Mouse (Mus musculus): ENCODE results near the gene Gna11. TPM values are rescaled to one million over a fixed set of nuclear protein-coding genes. Genes with fewer than 3 reads are reported as not detected.

Gene Gna11
- polyA plus RNA-seq, 2 experiments: 89.1 to 97.4 TPM

DNA sequence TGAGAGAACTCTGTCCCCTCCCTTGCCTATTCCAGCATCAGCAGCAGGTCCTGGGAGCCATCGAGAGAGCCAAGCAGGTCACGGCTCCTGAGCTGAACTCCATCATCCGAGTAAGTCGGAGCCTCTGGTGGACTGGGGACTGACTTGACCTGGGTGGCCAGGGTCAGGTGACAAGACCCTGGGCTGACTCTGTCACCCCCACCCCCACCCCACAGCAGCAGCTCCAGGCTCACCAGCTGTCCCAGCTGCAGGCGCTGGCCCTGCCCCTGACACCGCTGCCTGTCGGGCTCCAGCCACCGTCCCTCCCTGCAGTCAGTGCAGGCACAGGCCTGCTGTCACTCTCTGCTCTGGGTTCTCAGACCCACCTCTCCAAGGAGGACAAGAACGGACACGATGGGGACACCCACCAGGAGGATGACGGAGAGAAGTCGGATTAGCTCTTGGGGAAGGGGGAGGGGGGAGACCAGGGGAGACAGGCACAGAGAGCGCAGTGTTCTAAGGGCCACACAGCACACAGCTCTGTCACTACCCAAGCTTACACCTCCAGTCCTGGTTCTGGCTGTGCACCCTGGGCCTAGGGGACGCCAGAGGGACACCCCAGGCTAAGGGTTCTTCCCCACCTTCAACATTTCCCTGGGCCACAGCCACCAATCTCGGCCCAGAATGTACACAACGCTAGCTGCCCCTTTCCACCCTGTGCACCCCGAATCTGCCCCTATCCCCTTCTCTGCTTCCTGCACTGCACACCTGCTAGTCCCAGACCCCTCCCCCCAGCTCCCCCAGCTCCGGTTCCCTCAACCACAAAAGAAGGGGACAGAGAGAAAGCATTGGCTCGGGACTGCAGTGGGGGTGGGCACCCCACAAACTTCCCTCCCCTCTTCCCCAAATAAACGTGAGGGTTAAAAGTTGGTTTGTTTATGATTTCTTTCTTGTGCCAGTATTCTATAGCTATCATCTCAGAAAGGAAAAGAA, 20.6 kb upstream of the Gna11 start:
- H3K9ac ChIP-seq (ENCODE audit: low read depth, low read length, severe bottlenecking): no peak overlapping the region

DNA sequence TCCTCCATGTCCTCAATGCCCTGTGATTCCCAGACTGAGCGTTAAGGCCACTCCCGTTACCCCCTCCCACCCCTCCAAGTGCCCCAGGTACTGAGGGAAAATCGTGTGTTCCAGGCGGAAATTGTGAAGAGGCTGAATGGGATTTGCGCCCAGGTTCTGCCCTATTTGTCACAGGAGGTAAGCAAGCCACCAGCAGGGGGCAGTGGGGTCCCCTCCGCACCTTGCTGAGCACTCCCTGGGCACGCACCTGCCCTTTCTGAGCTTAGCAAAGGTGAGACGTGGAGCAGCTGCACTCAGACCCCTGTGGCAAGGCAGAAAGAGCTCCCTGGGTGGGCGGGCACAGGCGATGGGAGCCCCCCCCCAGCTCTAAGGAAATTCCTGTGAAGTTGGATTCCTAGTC, 19.7 kb upstream of the Gna11 start:
- no peak for TF ChIP-seq POLR2A (IDR thresholded peaks at IDR 0.05; ENCODE audit: borderline replicate concordance, extremely low read depth, insufficient read depth, insufficient read length)
- 0 out of 2 replicates have a peak overlapping the region, but pooled peaks have one; percentile 5 for H3K27ac ChIP-seq (replicated peaks; ENCODE audit: low read depth, low read length)
- H3K36me3 ChIP-seq (ENCODE audit: control insufficient read depth, insufficient read depth, low read length): peaks cover 51% of the 10 kb centered on the region
- ATAC-seq (ENCODE audit: low FRiP score, low read depth) (no peak), DNase-seq (ENCODE audit: low spot score) (no peak)
- peak overlapping the region; percentile 24; the same call in 1 of the 2 replicates for H3K4me3 ChIP-seq (replicated peaks; ENCODE audit: low read length)
- 17% methylated on average over 10 of the region's 10 CpGs for WGBS
- H3K4me2 ChIP-seq (replicated peaks; ENCODE audit: low read depth, low read length, severe bottlenecking): peak overlapping the region; percentile 42; the same call in 1 of the 2 replicates
- peaks cover 53% of the 10 kb centered on the region for H3K4me1 ChIP-seq (ENCODE audit: control insufficient read depth, insufficient read depth, low read length)
- H3K9me3 ChIP-seq (ENCODE audit: control insufficient read depth, low read length): no peaks in the 10 kb centered on the region
- H3K27me3 ChIP-seq (ENCODE audit: control insufficient read depth, insufficient read depth, low read length): no peaks in the 10 kb centered on the region
- H3K9ac ChIP-seq (ENCODE audit: low read depth, low read length, severe bottlenecking): no peak overlapping the region

More for the DNA sequence above, 20.6 kb upstream of the Gna11 start:
- Histone ChIP-seq H3K4me2 (replicated peaks; ENCODE audit: low read depth, low read length, severe bottlenecking) (no peak overlapping the region), H3K27me3 (ENCODE audit: control insufficient read depth, insufficient read depth, low read length) (no peaks in the 10 kb centered on the region), H3K4me3 (replicated peaks; ENCODE audit: low read length) (no peak overlapping the region), H3K36me3 (ENCODE audit: control insufficient read depth, insufficient read depth, low read length) (peaks cover 51% of the 10 kb centered on the region), H3K27ac (replicated peaks; ENCODE audit: low read depth, low read length) (no peak overlapping the region), H3K9me3 (ENCODE audit: control insufficient read depth, low read length) (no peaks in the 10 kb centered on the region), H3K4me1 (ENCODE audit: control insufficient read depth, insufficient read depth, low read length) (peaks cover 58% of the 10 kb centered on the region)
- no peak for DNase-seq (ENCODE audit: low spot score)
- TF ChIP-seq POLR2A (IDR thresholded peaks at IDR 0.05; ENCODE audit: borderline replicate concordance, extremely low read depth, insufficient read depth, insufficient read length): no peak
- 33% methylated on average over 19 of the region's 20 CpGs for WGBS
- no peak for ATAC-seq (ENCODE audit: low FRiP score, low read depth)

DNA sequence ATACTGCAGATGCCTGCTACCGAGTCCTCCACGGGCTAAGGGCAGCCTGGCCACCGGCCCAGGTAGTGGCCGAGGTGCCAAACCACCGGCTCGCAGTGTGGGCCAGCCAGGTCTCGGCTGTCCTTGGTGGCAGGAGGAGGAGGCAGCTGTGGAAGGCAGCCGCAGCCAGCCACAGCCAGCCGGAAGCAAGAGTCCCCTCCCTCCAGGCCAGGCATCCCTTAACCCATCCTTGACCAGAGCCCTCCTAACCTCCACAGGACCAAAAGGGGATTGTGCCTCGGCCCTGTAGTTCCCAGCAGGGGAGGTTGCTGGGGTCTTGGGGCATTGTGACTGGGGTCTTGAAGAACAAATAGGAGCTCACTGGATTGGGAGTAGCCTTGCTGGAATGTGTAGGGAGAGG, 19.2 kb upstream of the Gna11 start:
- no peak for DNase-seq (ENCODE audit: low spot score)
- Histone ChIP-seq H3K36me3 (ENCODE audit: control insufficient read depth, insufficient read depth, low read length) (peaks cover 51% of the 10 kb centered on the region), H3K4me1 (ENCODE audit: control insufficient read depth, insufficient read depth, low read length) (peaks cover 48% of the 10 kb centered on the region), H3K9ac (ENCODE audit: low read depth, low read length, severe bottlenecking) (no peak overlapping the region), H3K27me3 (ENCODE audit: control insufficient read depth, insufficient read depth, low read length) (no peaks in the 10 kb centered on the region), H3K9me3 (ENCODE audit: control insufficient read depth, low read length) (no peaks in the 10 kb centered on the region), H3K4me2 (replicated peaks; ENCODE audit: low read depth, low read length, severe bottlenecking) (peak overlapping the region; percentile 42), H3K27ac (replicated peaks; ENCODE audit: low read depth, low read length) (0 out of 2 replicates have a peak overlapping the region, but pooled peaks have one; percentile 5), H3K4me3 (replicated peaks; ENCODE audit: low read length) (peak overlapping the region; percentile 24)
- WGBS: 3% methylated on average over 4 of the region's 10 CpGs
- peak; percentile 24 for ATAC-seq (ENCODE audit: low FRiP score, low read depth)
- TF ChIP-seq POLR2A (IDR thresholded peaks at IDR 0.05; ENCODE audit: borderline replicate concordance, extremely low read depth, insufficient read depth, insufficient read length): no peak

DNA sequence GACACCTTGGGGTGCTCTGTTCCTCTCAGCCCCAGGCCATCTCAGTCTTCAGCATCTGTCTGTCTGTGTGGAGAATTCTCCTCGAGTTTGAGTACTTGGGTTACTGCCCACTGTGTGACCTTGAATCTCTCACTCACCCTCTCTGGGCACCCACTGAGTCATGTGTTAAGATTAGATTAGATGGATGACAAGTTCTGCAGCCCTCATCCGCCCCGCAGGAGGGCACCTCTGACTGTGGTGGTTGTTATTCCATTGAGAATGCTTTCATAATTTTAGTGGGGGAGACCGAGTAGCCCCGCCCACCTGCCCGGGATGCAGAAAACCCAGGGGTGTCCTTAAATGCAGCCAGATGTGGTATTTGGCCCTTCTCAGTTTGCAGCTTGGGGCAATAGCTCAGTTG, 18.5 kb upstream of the Gna11 start:
- H3K9me3 ChIP-seq (ENCODE audit: control insufficient read depth, low read length): no peaks in the 10 kb centered on the region
- TF ChIP-seq POLR2A (IDR thresholded peaks at IDR 0.05; ENCODE audit: borderline replicate concordance, extremely low read depth, insufficient read depth, insufficient read length): no peak
- ATAC-seq (ENCODE audit: low FRiP score, low read depth) (no peak), DNase-seq (ENCODE audit: low spot score) (no peak)
- no peak overlapping the region for H3K9ac ChIP-seq (ENCODE audit: low read depth, low read length, severe bottlenecking)
- H3K27me3 ChIP-seq (ENCODE audit: control insufficient read depth, insufficient read depth, low read length): no peaks in the 10 kb centered on the region
- WGBS: 25% methylated on average over 6 of the region's 6 CpGs
- H3K27ac ChIP-seq (replicated peaks; ENCODE audit: low read depth, low read length): no peak overlapping the region
- peaks cover 44% of the 10 kb centered on the region for H3K4me1 ChIP-seq (ENCODE audit: control insufficient read depth, insufficient read depth, low read length)
- H3K4me3 ChIP-seq (replicated peaks; ENCODE audit: low read length): no peak overlapping the region; the same call in 1 of the 2 replicates
- H3K4me2 ChIP-seq (replicated peaks; ENCODE audit: low read depth, low read length, severe bottlenecking): peak overlapping the region; percentile 42
- peaks cover 51% of the 10 kb centered on the region for H3K36me3 ChIP-seq (ENCODE audit: control insufficient read depth, insufficient read depth, low read length)

DNA sequence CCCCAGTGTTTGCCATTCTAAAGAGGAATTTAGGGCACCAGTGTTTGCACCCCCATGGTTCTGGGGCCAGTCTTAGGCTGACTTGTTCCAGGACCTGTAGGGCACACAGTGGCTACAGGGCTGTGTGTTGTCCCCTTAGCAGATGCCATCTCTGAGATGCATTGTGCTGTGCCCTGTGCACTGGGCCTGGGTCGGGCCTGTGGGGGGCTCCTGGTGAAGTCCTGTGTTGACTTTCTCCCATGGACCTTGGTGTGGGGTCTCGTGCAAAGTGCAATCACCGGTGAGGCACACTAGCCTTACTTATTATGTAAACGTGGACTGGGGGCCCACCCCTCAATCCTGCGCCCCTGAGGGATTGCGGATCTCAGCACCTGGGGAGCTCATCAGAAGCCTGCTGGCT, 17.4 kb upstream of the Gna11 start:
- Histone ChIP-seq H3K9me3 (ENCODE audit: control insufficient read depth, low read length) (no peaks in the 10 kb centered on the region), H3K36me3 (ENCODE audit: control insufficient read depth, insufficient read depth, low read length) (peaks cover 49% of the 10 kb centered on the region), H3K4me2 (replicated peaks; ENCODE audit: low read depth, low read length, severe bottlenecking) (no peak overlapping the region), H3K27ac (replicated peaks; ENCODE audit: low read depth, low read length) (no peak overlapping the region), H3K27me3 (ENCODE audit: control insufficient read depth, insufficient read depth, low read length) (no peaks in the 10 kb centered on the region), H3K9ac (ENCODE audit: low read depth, low read length, severe bottlenecking) (no peak overlapping the region), H3K4me3 (replicated peaks; ENCODE audit: low read length) (no peak overlapping the region), H3K4me1 (ENCODE audit: control insufficient read depth, insufficient read depth, low read length) (peaks cover 41% of the 10 kb centered on the region)
- DNase-seq (ENCODE audit: low spot score) (no peak), ATAC-seq (ENCODE audit: low FRiP score, low read depth) (no peak)
- TF ChIP-seq POLR2A (IDR thresholded peaks at IDR 0.05; ENCODE audit: borderline replicate concordance, extremely low read depth, insufficient read depth, insufficient read length): no peak
- 80% methylated on average over 6 of the region's 6 CpGs for WGBS
